Mouse (Mus musculus): Measurements from ENCODE around the gene Gm21905.

The Gm21905 gene

GRCm38 (mm10) chr5:67946321-67946720 is at the start of gene Gm21905:
Gm21905 (minus strand) TSS chr5:67946421.
- DNase-seq (ENCODE audit: low spot score in 2 of 2): no peak

- no peak for DNase-seq (ENCODE audit: low spot score in 2 of 2)
Observed at GRCm38 (mm10) chr5:67990426-67990825, 44.2 kb upstream of the Gm21905 start.

- DNase-seq (ENCODE audit: low spot score in 2 of 2): no peak
Observed at GRCm38 (mm10) chr5:67981946-67982526, 35.8 kb upstream of the Gm21905 start.

- no peak for DNase-seq (ENCODE audit: low spot score in 2 of 2)
Observed at GRCm38 (mm10) chr5:67969536-67969935, 23.3 kb upstream of the Gm21905 start.

GRCm38 (mm10) chr5:67961708-67962629 is 15.7 kb upstream of the Gm21905 start:
- no peak for DNase-seq (ENCODE audit: low spot score in 2 of 2)

GRCm38 (mm10) chr5:67955486-67955885 is 9.3 kb upstream of the Gm21905 start:
- no peak for DNase-seq (ENCODE audit: low spot score in 2 of 2)

- no peak for DNase-seq (ENCODE audit: low spot score in 2 of 2)
Observed at GRCm38 (mm10) chr5:67954097-67954496, 7.9 kb upstream of the Gm21905 start.

- DNase-seq (ENCODE audit: low spot score in 2 of 2): no peak
Observed at GRCm38 (mm10) chr5:67948074-67948473, 1.9 kb upstream of the Gm21905 start.

- no peak for DNase-seq (ENCODE audit: low spot score in 2 of 2)
Observed at GRCm38 (mm10) chr5:67947006-67947405, 785 bp upstream of the Gm21905 start.

GRCm38 (mm10) chr5:67944074-67944785 is 2.0 kb downstream of the Gm21905 start:
- no peak for DNase-seq (ENCODE audit: low spot score in 2 of 2)

GRCm38 (mm10) chr5:67943199-67943598 is 3.0 kb downstream of the Gm21905 start:
- no peak for DNase-seq (ENCODE audit: low spot score in 2 of 2)

GRCm38 (mm10) chr5:67941369-67941768 is 4.9 kb downstream of the Gm21905 start, which contains the start of gene Gm5108:
Gm5108 (plus strand) TSS chr5:67941669.
- DNase-seq (ENCODE audit: low spot score in 2 of 2): no peak

- DNase-seq (ENCODE audit: low spot score in 2 of 2): no peak
Observed at GRCm38 (mm10) chr5:67931623-67932022, 14.6 kb downstream of the Gm21905 start.

GRCm38 (mm10) chr5:67930584-67930983 is 15.6 kb downstream of the Gm21905 start:
- no peak for DNase-seq (ENCODE audit: low spot score in 2 of 2)

- DNase-seq (ENCODE audit: low spot score in 2 of 2): no peak
Observed at GRCm38 (mm10) chr5:67904555-67904954, 41.7 kb downstream of the Gm21905 start.

- DNase-seq (ENCODE audit: low spot score in 2 of 2): no peak
Observed at GRCm38 (mm10) chr5:67898921-67899320, 47.3 kb downstream of the Gm21905 start.

GRCm38 (mm10) chr5:67884422-67885210 is 61.6 kb downstream of the Gm21905 start:
- no peak for DNase-seq (ENCODE audit: low spot score in 2 of 2)

- DNase-seq (ENCODE audit: low spot score in 2 of 2): no peak
Observed at GRCm38 (mm10) chr5:67883564-67884171, 62.6 kb downstream of the Gm21905 start.

All from frontal cortex, postnatal 14 days (tissue).